Mouse (Mus musculus): ENCODE data around the gene Rex1bd. TPM values are rescaled to one million over a fixed set of nuclear protein-coding genes. Genes with fewer than 3 reads are reported as not detected.

The Rex1bd gene
- polyA plus RNA-seq, 1 experiment from 2014 or later, result 126 TPM

DNA sequence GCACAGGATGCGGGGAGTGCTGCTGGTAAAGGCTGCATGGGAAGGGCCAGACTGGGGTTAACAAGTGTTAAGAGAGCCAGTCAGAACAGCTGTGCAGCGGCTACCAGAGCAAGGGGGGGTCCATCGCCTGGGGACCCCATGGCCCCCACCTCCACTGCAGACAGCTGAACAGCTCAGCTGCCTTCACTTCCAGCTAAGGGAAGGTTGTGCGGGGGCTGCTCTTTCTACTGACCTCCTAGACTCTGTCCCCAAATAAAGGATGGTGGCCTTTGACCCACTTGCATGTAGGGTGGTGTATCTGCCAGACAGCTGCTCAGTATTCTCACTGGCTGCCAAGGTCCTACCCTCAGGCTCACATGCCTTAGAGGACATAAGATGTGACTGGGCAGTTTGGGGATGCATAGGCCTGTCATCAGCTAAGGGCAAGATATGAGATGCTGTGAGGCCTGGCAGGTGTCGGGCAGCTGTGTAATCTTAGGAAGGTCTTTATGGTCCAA, 39.3 kb downstream of the Rex1bd start:
- H3K9me3 ChIP-seq (replicated peaks; ENCODE audit: control insufficient read depth, low read length), result no peaks in the 10 kb centered on the region
- 0 out of 2 replicates have a peak overlapping the region, but pooled peaks have one; percentile 20 for H3K27ac ChIP-seq (replicated peaks; ENCODE audit: low read depth, low read length)
- 58% methylated on average over 5 of the region's 5 CpGs for WGBS
- no peaks in the 10 kb centered on the region for H3K36me3 ChIP-seq (replicated peaks; ENCODE audit: control insufficient read depth, insufficient read depth, low read depth, low read length)
- no peak overlapping the region for H3K4me3 ChIP-seq (ENCODE audit: low read depth, low read length)
- no peaks in the 10 kb centered on the region for H3K4me1 ChIP-seq (ENCODE audit: control insufficient read depth, insufficient read depth, low read length)
- ATAC-seq (replicated peaks; ENCODE audit: insufficient number of reproducible peaks, low FRiP score, low TSS enrichment, low read depth) (no peak), DNase-seq (ENCODE audit: low spot score) (no peak)
- no peak overlapping the region for H3K9ac ChIP-seq (replicated peaks; ENCODE audit: low read length)
- no peaks in the 10 kb centered on the region for H3K27me3 ChIP-seq (ENCODE audit: control insufficient read depth, insufficient read depth, low read length)
- H3K4me2 ChIP-seq (ENCODE audit: low read depth, low read length), result no peak overlapping the region

GRCm38 (mm10) chr8:70466771-70467170, 39.8 kb downstream of the Rex1bd start:
- WGBS, result 56% methylated on average over 11 of the region's 11 CpGs
- H3K4me1 ChIP-seq (ENCODE audit: control insufficient read depth, insufficient read depth, low read length), result no peaks in the 10 kb centered on the region
- ATAC-seq (replicated peaks; ENCODE audit: insufficient number of reproducible peaks, low FRiP score, low TSS enrichment, low read depth) (no peak), DNase-seq (ENCODE audit: low spot score) (no peak)
- H3K36me3 ChIP-seq (replicated peaks; ENCODE audit: control insufficient read depth, insufficient read depth, low read depth, low read length), result no peaks in the 10 kb centered on the region
- no peak overlapping the region for H3K4me3 ChIP-seq (ENCODE audit: low read depth, low read length)
- no peak overlapping the region for H3K9ac ChIP-seq (replicated peaks; ENCODE audit: low read length)
- 0 out of 2 replicates have a peak overlapping the region, but pooled peaks have one; percentile 20 for H3K27ac ChIP-seq (replicated peaks; ENCODE audit: low read depth, low read length)
- H3K27me3 ChIP-seq (ENCODE audit: control insufficient read depth, insufficient read depth, low read length), result no peaks in the 10 kb centered on the region
- H3K9me3 ChIP-seq (replicated peaks; ENCODE audit: control insufficient read depth, low read length), result no peaks in the 10 kb centered on the region
- no peak overlapping the region for H3K4me2 ChIP-seq (ENCODE audit: low read depth, low read length)

GRCm38 (mm10) chr8:70466305-70466704, 40.2 kb downstream of the Rex1bd start:
- no peaks in the 10 kb centered on the region for H3K36me3 ChIP-seq (replicated peaks; ENCODE audit: control insufficient read depth, insufficient read depth, low read depth, low read length)
- no peak overlapping the region for H3K27ac ChIP-seq (replicated peaks; ENCODE audit: low read depth, low read length)
- no peak for ATAC-seq (replicated peaks; ENCODE audit: insufficient number of reproducible peaks, low FRiP score, low TSS enrichment, low read depth)
- no peak overlapping the region for H3K9ac ChIP-seq (replicated peaks; ENCODE audit: low read length)
- H3K27me3 ChIP-seq (ENCODE audit: control insufficient read depth, insufficient read depth, low read length), result no peaks in the 10 kb centered on the region
- no peaks in the 10 kb centered on the region for H3K9me3 ChIP-seq (replicated peaks; ENCODE audit: control insufficient read depth, low read length)
- WGBS, result 88% methylated on average over 4 of the region's 4 CpGs
- no peak for DNase-seq (ENCODE audit: low spot score)
- H3K4me2 ChIP-seq (ENCODE audit: low read depth, low read length), result no peak overlapping the region
- H3K4me1 ChIP-seq (ENCODE audit: control insufficient read depth, insufficient read depth, low read length), result no peaks in the 10 kb centered on the region
- no peak overlapping the region for H3K4me3 ChIP-seq (ENCODE audit: low read depth, low read length)

- Histone ChIP-seq H3K27me3 (ENCODE audit: control insufficient read depth, insufficient read depth, low read length) (no peaks in the 10 kb centered on the region), H3K4me2 (ENCODE audit: low read depth, low read length) (no peak overlapping the region), H3K4me1 (ENCODE audit: control insufficient read depth, insufficient read depth, low read length) (no peaks in the 10 kb centered on the region), H3K9me3 (replicated peaks; ENCODE audit: control insufficient read depth, low read length) (no peaks in the 10 kb centered on the region), H3K9ac (replicated peaks; ENCODE audit: low read length) (no peak overlapping the region), H3K4me3 (ENCODE audit: low read depth, low read length) (no peak overlapping the region), H3K36me3 (replicated peaks; ENCODE audit: control insufficient read depth, insufficient read depth, low read depth, low read length) (no peaks in the 10 kb centered on the region), H3K27ac (replicated peaks; ENCODE audit: low read depth, low read length) (no peak overlapping the region)
- DNase-seq (ENCODE audit: low spot score), result no peak
- 89% methylated on average over 4 of the region's 4 CpGs for WGBS
- ATAC-seq (replicated peaks; ENCODE audit: insufficient number of reproducible peaks, low FRiP score, low TSS enrichment, low read depth), result no peak
Measured at GRCm38 (mm10) chr8:70465701-70466100, 40.9 kb downstream of the Rex1bd start.

DNA sequence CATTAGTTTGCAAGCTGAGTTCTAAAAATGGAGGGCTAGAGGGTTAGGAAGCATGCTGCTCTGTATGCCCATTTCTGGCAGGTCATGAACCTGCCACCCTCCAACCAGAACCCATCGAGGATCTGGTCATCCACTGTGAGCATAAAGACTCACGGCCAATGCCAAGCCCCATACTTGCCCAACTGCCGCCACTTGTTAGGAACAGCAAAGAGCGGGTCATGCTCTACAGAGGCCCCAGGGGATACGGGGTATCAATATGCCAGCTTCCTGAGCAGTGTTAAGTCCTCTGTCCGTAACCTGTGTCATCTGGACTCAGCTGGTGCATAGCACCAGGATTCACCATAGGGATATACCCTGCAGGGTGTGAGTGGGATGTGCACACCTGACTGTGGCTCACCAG, 42.4 kb downstream of the Rex1bd start:
- Histone ChIP-seq H3K36me3 (replicated peaks; ENCODE audit: control insufficient read depth, insufficient read depth, low read depth, low read length) (no peaks in the 10 kb centered on the region), H3K4me2 (ENCODE audit: low read depth, low read length) (no peak overlapping the region), H3K4me1 (ENCODE audit: control insufficient read depth, insufficient read depth, low read length) (no peaks in the 10 kb centered on the region), H3K27me3 (ENCODE audit: control insufficient read depth, insufficient read depth, low read length) (no peaks in the 10 kb centered on the region), H3K9me3 (replicated peaks; ENCODE audit: control insufficient read depth, low read length) (no peaks in the 10 kb centered on the region), H3K9ac (replicated peaks; ENCODE audit: low read length) (no peak overlapping the region), H3K4me3 (ENCODE audit: low read depth, low read length) (no peak overlapping the region), H3K27ac (replicated peaks; ENCODE audit: low read depth, low read length) (no peak overlapping the region)
- WGBS, result 80% methylated on average over 6 of the region's 6 CpGs
- ATAC-seq (replicated peaks; ENCODE audit: insufficient number of reproducible peaks, low FRiP score, low TSS enrichment, low read depth) (no peak), DNase-seq (ENCODE audit: low spot score) (no peak)

GRCm38 (mm10) chr8:70463306-70463705, 43.2 kb downstream of the Rex1bd start:
- Histone ChIP-seq H3K4me1 (ENCODE audit: control insufficient read depth, insufficient read depth, low read length) (no peaks in the 10 kb centered on the region), H3K4me2 (ENCODE audit: low read depth, low read length) (no peak overlapping the region), H3K4me3 (ENCODE audit: low read depth, low read length) (no peak overlapping the region), H3K9ac (replicated peaks; ENCODE audit: low read length) (no peak overlapping the region), H3K9me3 (replicated peaks; ENCODE audit: control insufficient read depth, low read length) (no peaks in the 10 kb centered on the region), H3K36me3 (replicated peaks; ENCODE audit: control insufficient read depth, insufficient read depth, low read depth, low read length) (no peaks in the 10 kb centered on the region), H3K27ac (replicated peaks; ENCODE audit: low read depth, low read length) (no peak overlapping the region), H3K27me3 (ENCODE audit: control insufficient read depth, insufficient read depth, low read length) (no peaks in the 10 kb centered on the region)
- WGBS, result 89% methylated on average over 4 of the region's 4 CpGs
- ATAC-seq (replicated peaks; ENCODE audit: insufficient number of reproducible peaks, low FRiP score, low TSS enrichment, low read depth) (no peak), DNase-seq (ENCODE audit: low spot score) (no peak)

DNA sequence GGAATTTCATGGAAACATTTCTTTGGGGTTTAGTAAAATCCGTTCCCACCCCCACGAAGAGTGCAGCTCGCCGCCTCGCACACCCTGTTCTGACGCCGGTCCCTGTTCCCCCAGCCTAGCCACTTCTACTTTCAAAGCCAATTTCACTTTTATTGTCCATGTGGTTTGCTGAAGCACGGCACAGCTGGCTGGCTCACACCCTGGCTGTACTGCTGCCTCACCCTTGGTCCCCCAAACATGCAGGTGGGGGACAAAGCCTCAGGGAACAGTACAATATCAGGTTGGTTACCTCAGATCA, 44.1 kb downstream of the Rex1bd start:
- no peak for DNase-seq (ENCODE audit: low spot score)
- 92% methylated on average over 8 of the region's 8 CpGs for WGBS
- Histone ChIP-seq H3K9ac (replicated peaks; ENCODE audit: low read length) (no peak overlapping the region), H3K27me3 (ENCODE audit: control insufficient read depth, insufficient read depth, low read length) (no peaks in the 10 kb centered on the region), H3K36me3 (replicated peaks; ENCODE audit: control insufficient read depth, insufficient read depth, low read depth, low read length) (no peaks in the 10 kb centered on the region), H3K4me2 (ENCODE audit: low read depth, low read length) (no peak overlapping the region), H3K9me3 (replicated peaks; ENCODE audit: control insufficient read depth, low read length) (no peaks in the 10 kb centered on the region), H3K27ac (replicated peaks; ENCODE audit: low read depth, low read length) (no peak overlapping the region), H3K4me3 (ENCODE audit: low read depth, low read length) (no peak overlapping the region), H3K4me1 (ENCODE audit: control insufficient read depth, insufficient read depth, low read length) (no peaks in the 10 kb centered on the region)
- ATAC-seq (replicated peaks; ENCODE audit: insufficient number of reproducible peaks, low FRiP score, low TSS enrichment, low read depth), result no peak

GRCm38 (mm10) chr8:70461765-70462515, 44.6 kb downstream of the Rex1bd start:
- WGBS, result 90% methylated on average over 16 of the region's 16 CpGs
- no peak for DNase-seq (ENCODE audit: low spot score)
- no peak overlapping the region for H3K4me3 ChIP-seq (ENCODE audit: low read depth, low read length)

More at GRCm38 (mm10) chr8:70461765-70462515, 44.6 kb downstream of the Rex1bd start:
- H3K36me3 ChIP-seq (replicated peaks; ENCODE audit: control insufficient read depth, insufficient read depth, low read depth, low read length), result no peaks in the 10 kb centered on the region
- ATAC-seq (replicated peaks; ENCODE audit: insufficient number of reproducible peaks, low FRiP score, low TSS enrichment, low read depth), result no peak
- H3K9ac ChIP-seq (replicated peaks; ENCODE audit: low read length), result no peak overlapping the region
- H3K27ac ChIP-seq (replicated peaks; ENCODE audit: low read depth, low read length), result no peak overlapping the region
- no peaks in the 10 kb centered on the region for H3K27me3 ChIP-seq (ENCODE audit: control insufficient read depth, insufficient read depth, low read length)
- H3K9me3 ChIP-seq (replicated peaks; ENCODE audit: control insufficient read depth, low read length), result no peaks in the 10 kb centered on the region
- no peaks in the 10 kb centered on the region for H3K4me1 ChIP-seq (ENCODE audit: control insufficient read depth, insufficient read depth, low read length)
- H3K4me2 ChIP-seq (ENCODE audit: low read depth, low read length), result no peak overlapping the region

All from embryonic facial prominence, embryonic 11.5 days (tissue).